Mouse (Mus musculus): ENCODE measurements at regions not wholly inside any gene's neighbourhood (a gene's known extent, or its start where the extent isn't known, plus 50 kb on each side); places are given as distances from the start of the nearest gene placed in this dataset.
"Not testable (repeated sequence)": the region's sequence is repeated elsewhere in the genome, so short reads cannot be mapped to it uniquely, and the experiment has no call there.

GRCm38 (mm10) chr14:74294560-74294959, 346.1 kb upstream of the Htr2a start:
- ATAC-seq (ENCODE audit: insufficient read depth) = no peak
- H3K9me3 ChIP-seq (ENCODE audit: low read depth, low read length) = no peaks in the 10 kb centered on the region
- no peaks in the 10 kb centered on the region for H3K4me1 ChIP-seq (ENCODE audit: insufficient read depth)
- no peak overlapping the region for H3K4me3 ChIP-seq (ENCODE audit: low read depth, low read length)
- no peaks in the 10 kb centered on the region for H3K27me3 ChIP-seq (ENCODE audit: insufficient read depth, low read length)
- WGBS = 50% methylated on average over 3 of the region's 3 CpGs
- no peak overlapping the region for H3K4me2 ChIP-seq
- no peaks in the 10 kb centered on the region for H3K36me3 ChIP-seq (ENCODE audit: insufficient read depth)
- peak; percentile 2 for DNase-seq
- H3K9ac ChIP-seq = no peak overlapping the region
- H3K27ac ChIP-seq (ENCODE audit: low read depth) = no peak overlapping the region
- TF ChIP-seq CTCF (IDR thresholded peaks at IDR 0.05; ENCODE audit: low read depth) = no peak

DNA sequence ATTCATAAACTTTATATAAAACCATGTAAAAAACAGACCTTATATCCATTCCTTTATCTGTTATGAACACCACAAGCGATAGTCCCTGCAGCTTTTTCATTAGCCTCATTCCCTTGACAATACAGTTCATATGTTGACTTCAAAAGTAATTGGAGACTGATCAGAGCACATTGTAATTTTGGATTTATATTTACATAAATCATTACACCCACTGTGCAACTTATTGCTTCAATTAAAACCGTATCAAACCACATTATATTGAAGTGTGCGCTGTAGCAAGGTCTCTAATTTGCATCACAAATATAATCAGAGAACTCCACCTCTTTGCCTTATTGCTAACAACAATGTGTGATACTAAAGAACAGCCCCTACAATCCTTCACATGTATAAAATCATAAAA, 336.2 kb upstream of the Htr2a start:
- no peak for ATAC-seq (ENCODE audit: insufficient read depth)
- no peaks in the 10 kb centered on the region for H3K9me3 ChIP-seq (ENCODE audit: low read depth, low read length)
- no peaks in the 10 kb centered on the region for H3K4me1 ChIP-seq (ENCODE audit: insufficient read depth)
- TF ChIP-seq CTCF (IDR thresholded peaks at IDR 0.05; ENCODE audit: low read depth) = no peak
- H3K9ac ChIP-seq = no peak overlapping the region
- WGBS = 82% methylated on average over 3 of the region's 3 CpGs
- no peak for DNase-seq
- no peaks in the 10 kb centered on the region for H3K36me3 ChIP-seq (ENCODE audit: insufficient read depth)
- H3K27me3 ChIP-seq (ENCODE audit: insufficient read depth, low read length) = no peaks in the 10 kb centered on the region
- H3K4me3 ChIP-seq (ENCODE audit: low read depth, low read length) = no peak overlapping the region
- H3K27ac ChIP-seq (ENCODE audit: low read depth) = no peak overlapping the region
- no peak overlapping the region for H3K4me2 ChIP-seq

GRCm38 (mm10) chr14:74306717-74307307, 333.8 kb upstream of the Htr2a start:
- Histone ChIP-seq H3K4me2 (no peak overlapping the region), H3K9me3 (ENCODE audit: low read depth, low read length) (no peaks in the 10 kb centered on the region), H3K9ac (no peak overlapping the region), H3K27me3 (ENCODE audit: insufficient read depth, low read length) (no peaks in the 10 kb centered on the region), H3K4me1 (ENCODE audit: insufficient read depth) (no peaks in the 10 kb centered on the region), H3K27ac (ENCODE audit: low read depth) (no peak overlapping the region), H3K36me3 (ENCODE audit: insufficient read depth) (no peaks in the 10 kb centered on the region), H3K4me3 (ENCODE audit: low read depth, low read length) (no peak overlapping the region)
- DNase-seq (no peak), ATAC-seq (ENCODE audit: insufficient read depth) (no peak)
- no peak for TF ChIP-seq CTCF (IDR thresholded peaks at IDR 0.05; ENCODE audit: low read depth)
- WGBS = 79% methylated on average over 16 of the region's 16 CpGs

DNA sequence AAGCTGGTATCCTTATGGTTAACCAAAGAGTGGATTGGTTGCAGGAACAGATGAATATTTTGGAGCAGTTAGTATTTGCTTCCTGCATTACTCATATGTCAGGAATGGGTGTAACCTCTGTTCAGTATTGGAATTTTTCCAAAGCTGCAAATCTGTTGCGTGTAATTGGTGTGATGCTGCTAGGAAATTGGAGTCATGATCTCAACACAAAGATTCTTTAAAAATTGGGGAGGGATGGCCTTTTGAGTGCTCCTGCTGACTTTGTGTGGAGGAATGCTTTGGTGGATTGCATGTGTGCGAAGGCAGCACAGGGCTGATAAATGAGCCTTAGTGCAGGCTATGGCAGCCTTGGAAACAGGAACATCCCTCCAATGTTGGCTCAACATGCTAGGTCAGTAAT, 331.2 kb upstream of the Htr2a start:
- not testable (repeated sequence) for H3K4me2 ChIP-seq; H3K4me1 ChIP-seq (ENCODE audit: insufficient read depth); H3K4me3 ChIP-seq (ENCODE audit: low read depth, low read length); DNase-seq; H3K36me3 ChIP-seq (ENCODE audit: insufficient read depth); H3K9ac ChIP-seq; H3K27me3 ChIP-seq (ENCODE audit: insufficient read depth, low read length); ATAC-seq (ENCODE audit: insufficient read depth); H3K9me3 ChIP-seq (ENCODE audit: low read depth, low read length); H3K27ac ChIP-seq (ENCODE audit: low read depth)
- WGBS = 70% methylated on average over 2 of the region's 2 CpGs

DNA sequence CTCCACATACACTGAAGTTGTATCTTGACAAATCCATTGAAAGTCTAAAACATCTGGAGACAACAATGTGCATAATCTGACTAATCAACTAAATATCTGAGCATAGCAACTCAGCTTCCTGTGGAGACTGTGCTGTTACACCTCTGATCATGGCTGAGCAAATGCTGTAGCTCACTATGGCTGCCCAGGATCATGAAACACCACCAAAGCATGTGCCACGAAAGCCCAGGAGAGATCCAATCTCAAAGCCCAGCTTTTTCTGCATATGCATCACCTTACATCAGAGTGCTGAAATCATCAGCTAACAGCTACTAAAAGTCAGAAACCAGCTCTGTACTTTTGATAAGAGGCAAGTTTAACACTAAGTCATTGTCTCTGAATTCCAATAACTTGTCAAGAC, 313.3 kb upstream of the Htr2a start:
- H3K4me2 ChIP-seq = no peak overlapping the region
- H3K36me3 ChIP-seq (ENCODE audit: insufficient read depth) = no peaks in the 10 kb centered on the region
- DNase-seq = no peak
- TF ChIP-seq CTCF (IDR thresholded peaks at IDR 0.05; ENCODE audit: low read depth) = no peak
- no peak for ATAC-seq (ENCODE audit: insufficient read depth)
- no peaks in the 10 kb centered on the region for H3K9me3 ChIP-seq (ENCODE audit: low read depth, low read length)
- 59% methylated on average over 1 of the region's 1 CpGs for WGBS
- no peak overlapping the region for H3K27ac ChIP-seq (ENCODE audit: low read depth)
- H3K4me1 ChIP-seq (ENCODE audit: insufficient read depth) = no peaks in the 10 kb centered on the region
- no peak overlapping the region for H3K9ac ChIP-seq
- no peaks in the 10 kb centered on the region for H3K27me3 ChIP-seq (ENCODE audit: insufficient read depth, low read length)
- no peak overlapping the region for H3K4me3 ChIP-seq (ENCODE audit: low read depth, low read length)

DNA sequence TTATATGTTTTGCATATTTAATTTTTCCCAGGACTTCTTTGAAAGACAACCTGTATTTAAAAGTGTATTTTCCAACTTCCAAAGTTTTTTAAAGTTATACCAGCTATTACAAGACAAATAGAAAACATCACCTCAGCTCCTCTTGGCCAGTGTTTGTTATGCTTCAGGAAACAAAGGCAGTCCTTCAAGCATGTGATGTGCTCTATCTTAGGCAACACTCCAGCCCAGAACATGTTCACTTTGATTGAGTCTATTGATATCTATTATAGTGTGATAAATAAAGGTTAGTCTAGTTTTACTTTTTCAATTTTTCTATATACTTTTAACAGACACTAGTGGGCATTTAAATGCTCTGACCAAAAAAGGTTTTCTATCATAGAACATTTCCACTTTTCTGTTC, 289.9 kb upstream of the Htr2a start:
- DNase-seq = no peak
- Histone ChIP-seq H3K27ac (ENCODE audit: low read depth) (no peak overlapping the region), H3K4me3 (ENCODE audit: low read depth, low read length) (no peak overlapping the region), H3K27me3 (ENCODE audit: insufficient read depth, low read length) (no peaks in the 10 kb centered on the region), H3K36me3 (ENCODE audit: insufficient read depth) (no peaks in the 10 kb centered on the region), H3K9me3 (ENCODE audit: low read depth, low read length) (no peaks in the 10 kb centered on the region), H3K9ac (no peak overlapping the region), H3K4me1 (ENCODE audit: insufficient read depth) (no peaks in the 10 kb centered on the region), H3K4me2 (no peak overlapping the region)
- no peak for ATAC-seq (ENCODE audit: insufficient read depth)
- TF ChIP-seq CTCF (IDR thresholded peaks at IDR 0.05; ENCODE audit: low read depth) = no peak

DNA sequence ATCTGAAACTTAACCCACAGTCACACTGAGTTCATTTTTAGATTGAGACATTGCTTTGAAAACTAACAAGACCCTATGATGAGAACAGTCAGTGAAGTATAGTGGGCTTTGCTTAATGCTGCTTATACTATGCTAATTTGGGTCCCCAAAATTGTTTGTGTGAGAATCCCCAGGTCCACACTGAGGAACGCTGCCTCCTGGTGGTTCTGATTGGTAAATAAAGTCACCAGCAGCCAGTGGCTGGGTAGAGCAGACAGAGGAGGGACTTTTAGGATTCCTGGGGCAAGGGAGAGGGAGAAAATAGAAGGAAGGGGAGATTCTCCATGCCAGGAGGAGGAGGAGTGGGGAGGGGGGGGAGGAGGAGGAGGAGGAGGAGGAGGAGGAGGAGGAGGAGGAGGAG, 288.4 kb upstream of the Htr2a start:
- no peak overlapping the region for H3K4me3 ChIP-seq (ENCODE audit: low read depth, low read length)
- no peak for ATAC-seq (ENCODE audit: insufficient read depth)
- peak; percentile 32 for TF ChIP-seq CTCF (IDR thresholded peaks at IDR 0.05; ENCODE audit: low read depth)
- 31% methylated on average over 1 of the region's 1 CpGs for WGBS
- DNase-seq = peak; percentile 11
- H3K27ac ChIP-seq (ENCODE audit: low read depth) = no peak overlapping the region
- no peaks in the 10 kb centered on the region for H3K27me3 ChIP-seq (ENCODE audit: insufficient read depth, low read length)
- no peaks in the 10 kb centered on the region for H3K9me3 ChIP-seq (ENCODE audit: low read depth, low read length)
- no peak overlapping the region for H3K4me2 ChIP-seq
- H3K36me3 ChIP-seq (ENCODE audit: insufficient read depth) = no peaks in the 10 kb centered on the region
- no peak overlapping the region for H3K9ac ChIP-seq
- no peaks in the 10 kb centered on the region for H3K4me1 ChIP-seq (ENCODE audit: insufficient read depth)
